Mouse (Mus musculus) liver, postnatal 0 days (tissue): Measurements from ENCODE around the gene Fbxw7. TPM values are rescaled to one million over a fixed set of nuclear protein-coding genes. Genes with fewer than 3 reads are reported as not detected.

Experiments used
- ATAC-seq: fragments of 200-750 bp; cut with Nextera tagmentation; 2 replicates; pipeline ENCODE4 v1.8.0; 2017; ENCODE audit warnings: mild to moderate bottlenecking, moderate library complexity
- DNase-seq: peaks from one replicate; pipeline ENCODE4 v3.0.0-alpha.2; 2016
- H3K27ac ChIP-seq: fragments of 300-500 bp; sonication (generic); 2 replicates; pipeline ENCODE4 v1.5.1; 2014; ENCODE audit warnings: antibody characterized with exemption, moderate library complexity, mild to moderate bottlenecking, low read depth
- H3K27me3 ChIP-seq: fragments of 300-500 bp; sonication (generic); 2 replicates; pipeline ENCODE4 v1.6.1; 2014; ENCODE audit warnings: low read length, control low read depth, mixed read lengths; ENCODE audit not compliant: insufficient read depth
- H3K36me3 ChIP-seq: fragments of 300-500 bp; sonication (generic); replicated peaks from 2 replicates; pipeline ENCODE4 v1.6.1; 2014; ENCODE audit warnings: mild to moderate bottlenecking, control low read depth, low read length, moderate library complexity, mixed read lengths; ENCODE audit not compliant: insufficient read depth
- H3K4me1 ChIP-seq: fragments of 300-500 bp; sonication (generic); 2 replicates; pipeline ENCODE4 v1.6.1; 2014; ENCODE audit warnings: antibody characterized with exemption, mild to moderate bottlenecking, control low read depth; ENCODE audit not compliant: insufficient read depth
- H3K4me2 ChIP-seq: fragments of 300-500 bp; sonication (generic); 2 replicates; pipeline ENCODE4 v1.6.1; 2014; ENCODE audit warnings: low read depth, mild to moderate bottlenecking, low read length, moderate library complexity, mixed read lengths
- H3K4me3 ChIP-seq: fragments of 300-500 bp; sonication (generic); 2 replicates; pipeline ENCODE4 v1.5.1; 2014; ENCODE audit warnings: low read depth, low read length
- H3K9ac ChIP-seq: fragments of 300-500 bp; sonication (generic); replicated peaks from 2 replicates; pipeline ENCODE4 v1.6.1; 2014; ENCODE audit warnings: mild to moderate bottlenecking, moderate library complexity
- H3K9me3 ChIP-seq: fragments of 300-500 bp; sonication (generic); 2 replicates; pipeline ENCODE4 v1.6.1; 2016; ENCODE audit warnings: mild to moderate bottlenecking, control low read depth, low read length, mixed read lengths
- CTCF ChIP-seq: sonication (generic); IDR thresholded peaks from 2 replicates; pipeline ENCODE4 v1.5.1; 2016; ENCODE audit warnings: antibody characterized with exemption, low read depth
- EP300 ChIP-seq: IDR thresholded peaks from 2 replicates; pipeline ENCODE4 v1.6.1; 2016; ENCODE audit warnings: antibody characterized with exemption, low read depth, mild to moderate bottlenecking
- WGBS: fragments of 180-500 bp; shearing (Covaris S2); extraction: QIAGEN DNeasy Blood & Tissue Kit; methylation state at CpG from one replicate; pipeline ENCODE4 v1.1.7; 2014; ENCODE audit not compliant: insufficient replicate concordance; 5-methylcytosine and 5-hydroxymethylcytosine counted together
- polyA plus RNA-seq: library from polyadenylated mRNA; unstranded; fragments of >200 nt; fragmentation: Nextera tagmentation; extraction: Ambion mirVana; gene quantifications from 2 replicates; pipeline ENCODE4 v1.2.1, GENCODE M21; 2015

Fbxw7 gene
- polyA plus RNA-seq, 1 experiment from 2014 or later = 2.8 TPM

DNA sequence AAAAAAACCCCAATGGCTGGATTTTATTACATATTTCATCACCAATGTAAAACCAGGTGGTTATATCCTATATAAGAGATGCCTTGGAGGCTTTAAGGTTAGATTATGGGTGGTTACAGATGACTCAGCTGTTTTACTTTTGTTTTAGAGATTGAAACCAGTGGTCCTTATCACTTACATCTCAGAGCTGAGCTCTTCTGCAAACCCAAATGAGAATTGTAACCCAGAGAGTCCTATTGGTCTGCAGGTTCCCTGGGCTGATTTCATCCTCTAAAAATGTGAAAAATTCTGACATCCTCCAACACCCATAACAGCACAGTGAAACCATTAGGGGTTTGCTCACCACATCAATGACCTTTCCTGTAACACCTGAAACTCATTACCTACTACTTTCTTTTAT, 6.2 kb upstream of the Fbxw7 start:
- ATAC-seq = no peak

GRCm38 (mm10) chr3:84810803-84811202, 4.3 kb upstream of the Fbxw7 start:
- Histone ChIP-seq H3K4me2 (no peak overlapping the region), H3K27ac (no peak overlapping the region), H3K4me1 (peaks cover 8% of the 10 kb centered on the region), H3K27me3 (no peaks in the 10 kb centered on the region), H3K9me3 (no peaks in the 10 kb centered on the region), H3K36me3 (no peaks in the 10 kb centered on the region), H3K4me3 (no peak overlapping the region), H3K9ac (no peak overlapping the region)
- TF ChIP-seq CTCF = no peak
- no peak for TF ChIP-seq EP300
- ATAC-seq (no peak), DNase-seq (no peak)

More for the DNA sequence above, 6.2 kb upstream of the Fbxw7 start:
- Histone ChIP-seq H3K27me3 (no peaks in the 10 kb centered on the region), H3K36me3 (no peaks in the 10 kb centered on the region), H3K9me3 (no peaks in the 10 kb centered on the region), H3K4me2 (no peak overlapping the region), H3K9ac (no peak overlapping the region), H3K27ac (no peak overlapping the region), H3K4me3 (no peak overlapping the region), H3K4me1 (peaks cover 8% of the 10 kb centered on the region)
- TF ChIP-seq CTCF (no peak), EP300 (no peak)
- no peak for DNase-seq

DNA sequence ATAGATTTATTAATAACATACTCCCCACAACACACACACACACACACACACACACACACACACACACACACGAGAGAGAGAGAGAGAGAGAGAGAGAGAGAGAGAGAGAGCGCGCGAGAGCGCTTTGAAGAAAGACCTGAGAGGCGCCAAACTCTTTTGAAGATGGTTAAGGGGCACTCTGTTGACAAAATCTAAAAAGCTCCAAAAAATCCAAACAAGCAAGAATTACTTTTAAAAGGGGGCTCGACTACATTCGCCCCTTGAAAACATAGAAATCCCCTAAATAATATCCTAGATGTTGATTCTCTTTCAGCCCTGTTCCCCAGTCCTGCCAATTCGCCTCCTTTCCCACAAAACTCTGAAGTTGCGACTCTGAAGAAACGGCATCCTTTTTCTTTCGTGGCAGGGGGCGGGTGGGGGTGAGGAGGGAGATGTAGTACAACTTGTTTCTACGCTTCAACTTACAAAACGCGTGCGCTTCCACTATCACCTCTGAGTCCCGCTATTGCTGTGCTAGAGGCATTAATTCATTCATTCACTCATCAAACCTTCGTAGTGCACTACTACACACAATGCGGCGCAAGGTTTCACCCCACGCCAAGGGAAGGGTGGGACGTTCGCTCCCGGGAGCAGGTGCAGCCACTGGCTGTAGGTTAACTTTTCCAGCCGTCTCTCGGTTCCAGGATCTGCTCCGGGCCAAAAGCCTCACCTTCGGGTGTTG, 1.5 kb upstream of the Fbxw7 start:
- H3K4me3 ChIP-seq = peak overlapping the region; percentile 88
- H3K4me1 ChIP-seq = peaks cover 17% of the 10 kb centered on the region
- TF ChIP-seq CTCF (no peak), EP300 (no peak)
- H3K27ac ChIP-seq = peak overlapping the region; percentile 94
- no peaks in the 10 kb centered on the region for H3K27me3 ChIP-seq
- peak overlapping the region; percentile 85 for H3K9ac ChIP-seq
- peak overlapping the region; percentile 100 for H3K4me2 ChIP-seq
- WGBS = under 1% methylated on average over 29 of the region's 29 CpGs
- DNase-seq (no peak), ATAC-seq (peak; percentile 40)
- H3K36me3 ChIP-seq = no peaks in the 10 kb centered on the region
- no peaks in the 10 kb centered on the region for H3K9me3 ChIP-seq

DNA sequence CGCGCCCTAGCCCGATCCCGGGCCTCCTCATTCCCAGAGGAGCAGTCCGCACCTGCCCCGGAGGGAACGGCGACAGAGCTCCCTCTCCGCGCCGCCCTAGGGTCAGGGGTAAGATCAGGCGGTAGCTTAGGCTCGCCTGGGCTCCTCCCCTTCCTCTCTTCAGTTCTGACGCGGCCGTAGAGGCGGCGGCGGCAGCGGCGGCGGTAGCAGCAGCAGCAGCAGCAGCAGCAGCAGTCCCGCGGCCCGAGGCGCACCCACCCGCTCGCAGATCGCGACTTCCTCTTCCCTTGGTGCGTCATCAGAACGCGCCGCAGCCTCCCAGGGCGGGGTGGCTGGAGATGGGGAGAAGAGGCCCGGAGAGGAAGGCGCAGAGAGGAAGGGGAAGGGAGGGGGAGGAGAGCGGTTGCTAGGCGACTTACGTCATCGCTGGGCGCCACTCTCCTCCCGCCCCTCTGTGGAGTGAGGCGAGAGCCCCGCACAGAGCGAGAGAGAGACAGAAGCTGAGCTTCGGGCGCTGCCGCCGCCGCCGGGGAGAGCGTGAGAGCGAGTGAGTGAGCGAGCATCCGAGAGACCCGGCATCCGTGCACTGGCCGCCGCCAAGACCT, 809 bp upstream of the Fbxw7 start:
- WGBS = 1% methylated on average over 55 of the region's 60 CpGs
- DNase-seq (peak; percentile 100), ATAC-seq (peak; percentile 93)
- Histone ChIP-seq H3K36me3 (no peaks in the 10 kb centered on the region), H3K4me1 (peaks cover 17% of the 10 kb centered on the region), H3K27me3 (no peaks in the 10 kb centered on the region), H3K27ac (peak overlapping the region; percentile 94), H3K9me3 (no peaks in the 10 kb centered on the region), H3K4me3 (peak overlapping the region; percentile 88), H3K4me2 (peak overlapping the region; percentile 100), H3K9ac (peak overlapping the region; percentile 87)
- no peak for TF ChIP-seq EP300
- no peak; the same call in 1 of the 2 replicates for TF ChIP-seq CTCF

- under 1% methylated on average over 29 of the region's 29 CpGs for WGBS
- TF ChIP-seq CTCF (no peak), EP300 (no peak)
- H3K27me3 ChIP-seq = no peaks in the 10 kb centered on the region
Measured at GRCm38 (mm10) chr3:84815461-84815860, 393 bp downstream of the Fbxw7 start.

DNA sequence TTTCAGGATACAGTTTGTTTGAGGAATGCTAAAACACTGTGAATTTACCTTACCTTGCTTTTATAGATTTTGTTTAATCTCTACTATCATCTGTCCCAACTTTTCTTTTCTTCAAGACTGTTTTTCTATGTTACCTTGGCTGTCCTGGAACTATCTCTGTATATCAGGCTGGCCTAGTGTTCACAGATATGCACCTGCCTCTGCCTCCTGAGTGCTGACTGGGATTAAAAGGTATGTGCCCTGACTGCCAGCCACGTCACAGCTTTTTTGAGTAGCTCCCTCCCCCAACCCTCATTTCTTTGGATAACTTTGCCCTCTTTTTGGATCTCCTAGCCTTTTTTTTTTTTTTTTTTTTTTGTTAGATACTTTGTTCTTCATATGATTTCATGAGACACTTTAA, 1.9 kb downstream of the Fbxw7 start:
- Histone ChIP-seq H3K4me3 (no peak overlapping the region), H3K4me2 (peak overlapping the region; percentile 100; the same call in 1 of the 2 replicates), H3K36me3 (0 out of 2 replicates have a peak, but pooled peaks cover 3% of the 10 kb centered on the region), H3K4me1 (peaks cover 17% of the 10 kb centered on the region), H3K27me3 (no peaks in the 10 kb centered on the region), H3K9ac (no peak overlapping the region), H3K9me3 (no peaks in the 10 kb centered on the region), H3K27ac (no peak overlapping the region)
- ATAC-seq = no peak
- TF ChIP-seq CTCF = no peak
- no peak for TF ChIP-seq EP300
- no peak for DNase-seq
- 57% methylated on average over 1 of the region's 1 CpGs for WGBS

More at GRCm38 (mm10) chr3:84815461-84815860, 393 bp downstream of the Fbxw7 start:
- peak overlapping the region; percentile 88 for H3K4me3 ChIP-seq
- ATAC-seq = no peak
- peak overlapping the region; percentile 100 for H3K4me2 ChIP-seq
- peaks cover 17% of the 10 kb centered on the region for H3K4me1 ChIP-seq
- peak overlapping the region; percentile 94 for H3K27ac ChIP-seq
- H3K36me3 ChIP-seq = no peaks in the 10 kb centered on the region
- H3K9ac ChIP-seq = peak overlapping the region; percentile 87
- H3K9me3 ChIP-seq = no peaks in the 10 kb centered on the region
- DNase-seq = peak; percentile 61
